Mouse (Mus musculus) ovary, postnatal 14 days (tissue): Measurements from ENCODE around the gene Spam1.

ENCODE experiments used
- DNase-seq: peaks from one replicate; pipeline ENCODE4 v3.0.0; 2022; ENCODE audit warnings: low spot score

Gene Spam1

DNA sequence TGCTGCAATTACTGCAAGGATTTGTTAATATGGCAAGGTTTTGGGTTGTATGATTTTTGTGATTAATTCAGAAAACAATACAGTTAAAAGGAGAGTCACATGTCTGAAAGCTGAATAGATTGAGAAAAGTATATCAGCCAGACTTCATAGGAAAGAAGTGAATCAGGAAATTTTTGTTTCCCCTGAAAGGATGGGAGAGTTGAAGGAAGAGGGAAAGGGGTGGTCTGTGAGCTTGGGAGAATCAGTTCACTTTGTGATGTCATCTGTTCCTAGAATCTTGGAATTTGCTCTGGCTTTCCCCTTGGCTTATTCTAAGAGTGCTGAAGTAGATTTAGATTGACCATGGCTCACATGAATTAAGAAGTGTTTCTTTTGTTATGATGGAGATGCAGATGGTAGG is at the start of gene Spam1:
Gene Spam1 (plus strand): TSS at position 301 of the 400 bp plus-strand sequence.
- no peak for DNase-seq

DNA sequence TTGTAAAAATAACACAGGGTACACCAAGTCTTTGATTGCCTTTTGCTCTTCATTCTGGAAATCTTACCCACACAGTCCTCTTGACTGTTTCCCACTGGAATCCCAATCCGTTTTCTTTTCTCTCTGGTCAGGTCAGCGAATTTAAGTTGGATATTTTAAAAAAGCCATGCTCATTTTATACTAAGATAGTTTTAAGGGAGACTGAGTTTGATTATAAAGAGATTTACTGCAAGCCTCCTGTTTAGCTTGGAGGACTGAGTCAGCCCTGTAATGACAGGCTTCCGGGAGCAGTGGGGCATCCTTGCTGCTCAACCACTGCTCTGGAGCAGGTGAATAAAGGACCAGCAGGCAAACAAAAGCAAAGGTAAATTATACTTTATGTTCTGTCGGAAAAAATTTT is 43.0 kb upstream of the Spam1 start, which contains the start of gene Hyal4:
Gene Hyal4 (plus strand): TSS at position 301 of the 400 bp plus-strand sequence.
- DNase-seq: no peak

DNA sequence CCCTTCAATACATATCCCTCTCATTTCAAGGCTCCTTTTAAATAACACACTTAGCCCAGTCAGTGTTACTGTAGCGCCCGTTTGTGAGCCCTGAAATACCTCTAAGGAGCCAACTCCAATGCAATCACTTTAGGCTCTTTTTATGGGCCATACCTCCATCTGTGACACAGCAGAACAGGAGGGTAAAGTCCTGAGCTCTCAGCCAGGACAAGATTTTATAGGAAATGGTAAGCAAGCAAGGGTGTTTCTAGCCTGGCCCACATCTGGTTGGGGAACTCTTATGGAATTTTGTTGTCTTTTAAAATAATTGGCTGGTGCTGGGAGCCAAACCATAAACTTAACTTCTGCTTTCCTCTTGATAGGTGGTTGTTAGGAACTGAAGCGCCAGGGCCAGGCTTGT is 31.7 kb upstream of the Spam1 start:
- no peak for DNase-seq

DNA sequence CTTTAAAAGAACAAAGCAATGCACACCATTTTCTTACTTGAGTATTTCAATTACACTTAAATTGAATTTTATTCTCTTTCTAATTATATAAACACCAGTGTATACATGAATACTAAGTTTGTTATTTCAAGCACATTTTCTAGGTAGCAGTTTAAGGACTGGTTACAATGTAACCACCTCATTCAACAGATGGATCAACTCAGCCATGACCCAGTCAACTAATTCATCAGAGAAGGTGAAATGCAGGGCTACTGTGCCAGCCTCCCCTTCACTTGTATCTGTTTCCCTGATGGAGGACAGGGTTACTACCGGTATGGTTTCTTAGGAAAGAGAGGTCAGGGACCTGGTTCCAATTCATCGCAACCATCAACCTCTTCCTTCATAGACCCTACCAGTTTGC is 24.7 kb upstream of the Spam1 start:
- no peak for DNase-seq

DNA sequence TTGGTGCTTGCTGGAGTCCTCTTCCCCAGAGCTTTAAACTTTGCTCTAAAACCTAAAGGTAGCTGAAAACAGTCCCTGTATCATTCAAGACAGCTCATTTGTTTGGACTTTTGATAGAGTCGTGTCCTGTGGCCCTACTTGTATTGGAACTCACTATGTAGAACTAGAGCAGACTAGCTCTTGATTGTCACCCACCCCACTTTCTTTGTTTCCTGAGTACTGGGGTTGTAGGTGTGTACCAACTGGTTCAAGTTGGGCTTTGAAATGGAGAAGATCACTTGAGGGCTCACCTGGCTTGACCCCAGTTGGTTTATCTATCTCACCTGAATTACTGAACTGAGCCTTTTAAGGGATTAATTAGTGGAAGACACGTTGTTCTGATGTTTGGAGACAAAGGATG is 11.8 kb upstream of the Spam1 start:
- no peak for DNase-seq

DNA sequence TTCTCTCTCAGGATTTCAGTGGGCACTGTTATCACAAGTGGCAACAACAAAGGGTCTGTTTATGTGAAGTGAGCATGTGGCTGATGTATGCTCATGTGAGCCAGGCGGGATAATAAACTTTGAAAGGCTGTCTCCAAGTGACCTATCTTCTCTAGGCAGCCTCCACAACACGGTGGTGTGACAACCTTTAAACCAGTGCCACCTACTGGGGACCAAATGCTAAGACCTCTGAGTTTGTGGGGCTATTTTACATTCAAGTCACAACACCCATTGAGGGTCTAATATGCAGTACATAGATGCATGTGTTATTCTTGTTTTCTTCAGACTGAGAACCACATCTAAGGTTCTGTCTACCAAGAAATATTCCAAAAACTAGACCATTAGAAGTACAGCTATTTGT is 31.1 kb downstream of the Spam1 start:
- DNase-seq: no peak
